In genomic region chr5:38491763-38492162, GRCm38 (mm10) we compare ENCODE assay signal across 22 mouse cellular contexts.
"Had no signal": no experiment of that assay in that cellular context is flagged by ENCODE, and none has a peak within 500 bp of the region (broad histone marks: within the 10 kb centered on the region; RNA-seq: fewer than 3 reads in every experiment).

No protein-coding gene starts in this region.

- ATAC-seq: lung, postnatal 0 days; midbrain, embryonic 16.5 days had no signal

- H3K27ac ChIP-seq: liver, embryonic 14.5 days; lung, embryonic 15.5 days; midbrain, embryonic 10.5 days; midbrain, embryonic 12.5 days; neural tube, embryonic 13.5 days; neural tube, embryonic 15.5 days; stomach, embryonic 15.5 days; stomach, postnatal 0 days had no signal

- H3K4me3 ChIP-seq: lung, embryonic 15.5 days; midbrain, embryonic 10.5 days; midbrain, embryonic 12.5 days; myocyte; neural tube, embryonic 13.5 days; neural tube, embryonic 15.5 days; stomach, embryonic 15.5 days had no signal

- DNase-seq: lung, adult 2 months; lung, postnatal 14 days; lung, postnatal 4 days; midbrain, embryonic 14.5 days; retina, postnatal 1 day; right cerebral cortex, adult 18-20 months; right cerebral cortex, postnatal 25 days; right cerebral cortex, postnatal 4 days; thymus, adult 2 months; thymus, postnatal 25 days; thymus, postnatal 4 days had no signal

- H3K9me3 ChIP-seq: lung, embryonic 15.5 days; midbrain, embryonic 10.5 days; midbrain, embryonic 12.5 days; neural tube, embryonic 13.5 days; neural tube, embryonic 15.5 days; stomach, embryonic 15.5 days had no signal

- H3K36me3 ChIP-seq: lung, embryonic 15.5 days; midbrain, embryonic 10.5 days; midbrain, embryonic 12.5 days; neural tube, embryonic 13.5 days; neural tube, embryonic 15.5 days; stomach, embryonic 15.5 days had no signal

- H3K9ac ChIP-seq: liver, embryonic 14.5 days; lung, embryonic 15.5 days; midbrain, embryonic 12.5 days; neural tube, embryonic 13.5 days; neural tube, embryonic 15.5 days; stomach, embryonic 15.5 days had no signal

- H3K4me2 ChIP-seq: lung, embryonic 15.5 days; midbrain, embryonic 12.5 days; neural tube, embryonic 13.5 days; neural tube, embryonic 15.5 days; stomach, embryonic 15.5 days had no signal

- H3K4me1 ChIP-seq: lung, embryonic 15.5 days; midbrain, embryonic 12.5 days; neural tube, embryonic 13.5 days; neural tube, embryonic 15.5 days; stomach, embryonic 15.5 days had no signal

- H3K27me3 ChIP-seq: lung, embryonic 15.5 days; midbrain, embryonic 12.5 days; neural tube, embryonic 13.5 days; neural tube, embryonic 15.5 days; stomach, embryonic 15.5 days had no signal
